Mouse (Mus musculus) kidney, postnatal 0 days (tissue): ENCODE measurements around the gene C1ql1. TPM values are rescaled to one million over a fixed set of nuclear protein-coding genes. Genes with fewer than 3 reads are reported as not detected.
"Not testable (repeated sequence)": the region's sequence is repeated elsewhere in the genome, so short reads cannot be mapped to it uniquely, and the experiment has no call there.

Experiments
- ATAC-seq: fragments of 200-750 bp; cut with Nextera tagmentation; replicated peaks from 2 replicates; pipeline ENCODE4 v1.8.0; 2017; ENCODE audit warnings: low read depth, moderate number of reproducible peaks, moderate TSS enrichment, moderate library complexity; ENCODE audit not compliant: low FRiP score
- DNase-seq: peaks from one replicate; pipeline ENCODE4 v3.0.0-alpha.2; 2016; ENCODE audit warnings: low spot score
- H3K27ac ChIP-seq: fragments of 300-500 bp; sonication (generic); 2 replicates; pipeline ENCODE4 v1.5.1; 2014; ENCODE audit warnings: mild to moderate bottlenecking
- H3K27me3 ChIP-seq: fragments of 300-500 bp; sonication (generic); 2 replicates; pipeline ENCODE4 v1.6.1; 2014; ENCODE audit warnings: low read length, mixed read lengths; ENCODE audit not compliant: insufficient read depth
- H3K36me3 ChIP-seq: fragments of 300-500 bp; sonication (generic); 2 replicates; pipeline ENCODE4 v1.6.1; 2014; ENCODE audit warnings: low read length, mixed read lengths; ENCODE audit not compliant: insufficient read depth
- H3K4me1 ChIP-seq: fragments of 300-500 bp; sonication (generic); replicated peaks from 2 replicates; pipeline ENCODE4 v1.6.1; 2014; ENCODE audit warnings: antibody characterized with exemption, low read length, mixed read lengths; ENCODE audit not compliant: insufficient read depth
- H3K4me2 ChIP-seq: fragments of 300-500 bp; sonication (generic); 2 replicates; pipeline ENCODE4 v1.6.1; 2014; ENCODE audit warnings: mild to moderate bottlenecking, low read length, moderate library complexity, mixed read lengths
- H3K4me3 ChIP-seq: fragments of 300-500 bp; sonication (generic); replicated peaks from 2 replicates; pipeline ENCODE4 v1.5.1; 2014; ENCODE audit warnings: low read depth, low read length
- H3K9ac ChIP-seq: fragments of 300-500 bp; sonication (generic); 2 replicates; pipeline ENCODE4 v1.6.1; 2014; ENCODE audit warnings: low read depth, low read length
- H3K9me3 ChIP-seq: fragments of 300-500 bp; sonication (generic); replicated peaks from 2 replicates; pipeline ENCODE4 v1.6.1; 2016; ENCODE audit warnings: low read length, inconsistent platforms, mixed read lengths
- CTCF ChIP-seq: IDR thresholded peaks from 2 replicates; pipeline ENCODE4 v1.5.1; 2016; ENCODE audit warnings: antibody characterized with exemption, low read depth, mild to moderate bottlenecking, moderate library complexity
- WGBS: fragments of 180-500 bp; shearing (Covaris S2); extraction: QIAGEN DNeasy Blood & Tissue Kit; methylation state at CpG from one replicate; pipeline ENCODE4 v1.1.7; 2014; 5-methylcytosine and 5-hydroxymethylcytosine counted together
- polyA plus RNA-seq: library from polyadenylated mRNA; unstranded; fragments of >200 nt; fragmentation: Nextera tagmentation; extraction: Ambion mirVana; gene quantifications from 2 replicates; pipeline ENCODE4 v1.2.1, GENCODE M21; 2015

Gene C1ql1
- polyA plus RNA-seq, 1 experiment from 2014 or later, result 2.3 TPM

DNA sequence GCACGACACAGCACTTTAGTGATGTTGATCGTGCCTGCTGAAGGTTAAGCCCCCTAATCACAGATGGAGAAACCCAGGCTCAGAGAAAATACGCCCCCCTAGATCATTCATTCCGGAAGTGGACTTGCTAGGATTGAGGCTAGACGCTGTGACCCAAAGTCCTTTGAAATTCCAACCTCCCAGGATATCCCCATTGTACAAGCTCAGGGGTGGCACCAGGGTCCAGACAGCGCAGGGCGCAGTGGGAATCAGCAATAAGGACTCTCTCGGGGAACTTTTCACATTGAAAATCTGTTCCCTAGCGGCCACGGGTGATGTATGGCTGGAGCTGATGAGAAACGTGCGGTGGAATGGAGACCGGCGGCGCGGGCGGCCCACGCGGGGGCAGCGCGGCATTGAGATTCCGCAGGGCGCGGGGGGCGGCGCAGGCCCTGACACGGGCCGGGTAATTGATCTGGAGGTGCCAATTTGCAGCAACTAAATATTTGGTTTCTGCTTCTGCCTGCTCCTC is 43.2 kb upstream of the C1ql1 start:
- WGBS, result 8% methylated on average over 28 of the region's 28 CpGs
- Histone ChIP-seq H3K27ac (no peak overlapping the region), H3K27me3 (peaks cover 7% of the 10 kb centered on the region; the same call in 1 of the 2 replicates), H3K4me3 (peak overlapping the region; percentile 29), H3K9ac (peak overlapping the region; percentile 39), H3K9me3 (no peaks in the 10 kb centered on the region), H3K4me1 (peaks cover 15% of the 10 kb centered on the region; the same call in 1 of the 2 replicates), H3K4me2 (peak overlapping the region; percentile 74), H3K36me3 (peaks cover 4% of the 10 kb centered on the region; the same call in 1 of the 2 replicates)
- ATAC-seq, result no peak
- TF ChIP-seq CTCF, result no peak
- peak; percentile 30 for DNase-seq

DNA sequence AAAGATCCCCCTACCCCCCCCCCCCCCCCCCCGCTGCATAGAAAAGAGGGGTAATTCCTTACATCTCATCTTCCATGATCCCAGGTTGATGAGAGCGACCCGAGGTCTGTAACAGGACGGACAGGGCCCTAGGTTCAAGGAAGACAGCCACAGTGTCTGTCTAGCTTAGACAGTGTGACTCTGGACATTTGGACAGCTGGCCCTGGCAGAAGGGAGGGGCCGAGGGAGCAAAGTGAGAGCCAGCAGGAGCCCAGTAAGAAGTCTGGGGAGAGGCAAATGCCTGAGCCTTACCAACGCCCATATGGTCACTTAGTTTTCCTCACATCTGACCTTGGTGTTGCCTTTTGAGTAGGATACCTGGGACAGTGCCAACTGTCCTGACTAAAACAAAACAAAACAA is 38.7 kb upstream of the C1ql1 start:
- Histone ChIP-seq H3K4me1 (peaks cover 8% of the 10 kb centered on the region; the same call in 1 of the 2 replicates), H3K4me2 (no peak overlapping the region), H3K9me3 (no peaks in the 10 kb centered on the region), H3K9ac (no peak overlapping the region), H3K36me3 (no peaks in the 10 kb centered on the region), H3K4me3 (no peak overlapping the region), H3K27ac (no peak overlapping the region), H3K27me3 (peaks cover 7% of the 10 kb centered on the region; the same call in 1 of the 2 replicates)
- 44% methylated on average over 6 of the region's 6 CpGs for WGBS
- TF ChIP-seq CTCF, result no peak
- no peak for ATAC-seq
- DNase-seq, result no peak

DNA sequence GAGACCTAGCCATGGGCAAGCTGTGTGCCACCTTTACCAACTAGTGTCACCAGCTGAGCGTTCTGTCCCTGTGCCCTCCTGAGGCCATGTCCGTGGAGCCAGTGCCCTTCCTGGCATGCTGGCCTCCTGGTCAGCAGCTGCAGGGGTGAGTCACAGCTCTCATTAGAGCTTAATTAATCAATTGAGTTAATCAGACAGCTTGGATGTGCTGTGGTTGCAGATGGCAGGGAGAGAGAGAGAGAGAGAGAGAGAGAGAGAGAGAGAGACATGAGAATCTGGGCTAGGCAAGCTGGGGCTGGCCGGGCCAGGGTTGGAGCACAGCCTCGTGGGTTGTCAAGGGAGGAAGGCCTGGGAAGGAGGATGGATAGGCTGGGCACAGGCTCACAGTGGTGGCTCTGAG is 38.1 kb upstream of the C1ql1 start:
- Histone ChIP-seq H3K4me1 (0 out of 2 replicates have a peak, but pooled peaks cover 2% of the 10 kb centered on the region), H3K27me3 (peaks cover 7% of the 10 kb centered on the region; the same call in 1 of the 2 replicates), H3K27ac (no peak overlapping the region), H3K4me3 (no peak overlapping the region), H3K9ac (no peak overlapping the region), H3K4me2 (no peak overlapping the region), H3K9me3 (no peaks in the 10 kb centered on the region), H3K36me3 (no peaks in the 10 kb centered on the region)
- TF ChIP-seq CTCF, result no peak
- no peak for ATAC-seq
- WGBS, result 76% methylated on average over 4 of the region's 4 CpGs
- no peak for DNase-seq

DNA sequence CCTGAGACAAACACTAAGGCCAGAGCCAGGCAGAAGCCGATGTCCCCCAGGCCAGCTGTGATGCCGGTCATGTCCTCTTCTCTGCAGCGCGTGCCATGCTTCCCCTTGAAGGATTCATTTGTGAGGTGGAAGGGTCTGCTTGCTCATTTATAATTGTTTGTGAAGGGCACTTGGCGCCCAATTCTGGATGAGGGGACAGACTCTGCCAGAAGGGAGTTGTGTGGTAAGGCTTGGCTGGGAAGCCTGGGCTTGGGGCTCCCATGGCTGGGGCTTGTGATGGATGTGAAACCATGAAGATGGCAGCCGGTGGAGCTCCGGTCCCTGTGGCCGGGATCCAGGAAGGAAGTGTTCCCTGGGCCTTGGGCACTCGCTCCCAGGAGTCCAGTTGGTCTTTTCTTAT is 37.6 kb upstream of the C1ql1 start:
- no peak overlapping the region for H3K4me3 ChIP-seq
- WGBS, result 84% methylated on average over 9 of the region's 9 CpGs
- H3K36me3 ChIP-seq, result no peaks in the 10 kb centered on the region
- DNase-seq (no peak), ATAC-seq (no peak)
- no peak overlapping the region for H3K9ac ChIP-seq
- H3K9me3 ChIP-seq, result no peaks in the 10 kb centered on the region
- no peak for TF ChIP-seq CTCF
- H3K27me3 ChIP-seq, result peaks cover 3% of the 10 kb centered on the region; the same call in 1 of the 2 replicates
- H3K4me2 ChIP-seq, result no peak overlapping the region
- no peaks in the 10 kb centered on the region for H3K4me1 ChIP-seq
- H3K27ac ChIP-seq, result no peak overlapping the region

DNA sequence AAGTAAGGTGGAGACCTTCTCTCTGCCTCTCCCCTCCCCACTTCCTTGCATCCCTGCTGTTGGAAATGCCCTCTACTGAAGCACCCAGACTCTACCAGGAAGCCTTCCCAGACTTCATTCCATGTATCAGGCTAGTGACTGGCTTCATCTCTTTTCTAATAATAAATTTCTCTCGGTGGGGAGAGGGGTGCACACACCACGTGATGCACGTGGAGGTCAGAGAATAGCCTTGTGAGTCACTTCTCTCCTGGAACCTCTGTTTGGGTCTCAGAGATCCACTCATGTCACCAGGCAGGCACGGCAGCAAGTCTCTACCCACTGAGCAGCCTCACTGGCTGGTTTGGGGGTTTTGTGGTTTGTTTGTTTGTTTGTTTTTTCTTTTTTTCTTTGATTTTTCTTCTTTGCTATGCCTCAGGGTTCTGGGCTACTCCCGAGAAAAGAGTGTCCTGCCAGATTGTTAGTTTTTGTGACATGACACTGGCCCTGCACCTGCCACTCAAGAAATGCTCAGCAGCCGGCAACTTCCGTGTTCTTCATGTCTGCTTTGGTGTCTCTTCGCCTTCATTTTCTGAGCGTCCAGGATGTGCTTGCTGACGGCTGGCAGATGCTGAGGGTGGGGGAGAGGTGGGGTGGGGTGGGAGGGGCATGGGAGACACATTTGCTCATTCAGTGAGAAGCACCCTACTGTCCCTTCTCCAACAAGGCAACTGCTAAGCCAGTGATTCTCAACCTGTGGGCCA is 34.8 kb upstream of the C1ql1 start:
- Histone ChIP-seq H3K27me3 (no peaks in the 10 kb centered on the region), H3K36me3 (no peaks in the 10 kb centered on the region), H3K27ac (no peak overlapping the region), H3K4me2 (no peak overlapping the region), H3K4me1 (no peaks in the 10 kb centered on the region), H3K4me3 (no peak overlapping the region), H3K9ac (no peak overlapping the region), H3K9me3 (no peaks in the 10 kb centered on the region)
- ATAC-seq (no peak), DNase-seq (no peak)
- WGBS, result 52% methylated on average over 10 of the region's 10 CpGs
- TF ChIP-seq CTCF, result no peak

DNA sequence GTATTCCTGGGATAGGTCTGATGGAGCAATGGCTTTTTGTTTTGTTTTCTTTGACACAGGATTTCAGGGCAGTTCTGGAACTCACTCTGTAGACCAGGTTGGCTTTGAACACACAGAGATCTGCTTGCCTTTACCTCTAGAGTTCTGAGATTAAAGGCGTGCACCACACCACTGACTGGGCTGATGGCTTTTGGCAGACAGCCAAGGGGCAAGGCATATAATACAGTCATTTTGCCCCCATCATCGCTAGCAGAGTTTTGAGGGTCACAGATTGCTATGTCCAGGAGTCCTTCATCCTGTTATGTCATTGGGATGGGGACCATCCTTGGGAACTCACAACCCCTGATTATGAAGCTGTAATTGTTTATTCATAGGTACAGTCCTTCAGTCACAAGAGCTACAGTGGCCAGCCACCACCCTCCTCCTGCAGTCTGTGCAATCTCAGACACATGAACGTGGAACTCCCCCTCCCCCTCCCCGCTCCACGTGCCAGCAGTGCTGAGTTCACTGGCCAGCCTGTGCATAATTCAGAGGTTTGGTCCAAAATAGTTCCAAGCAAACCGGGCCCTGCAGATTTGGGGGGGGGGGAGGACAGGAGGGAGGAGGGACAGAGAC is 31.7 kb upstream of the C1ql1 start:
- Histone ChIP-seq H3K4me1 (no peaks in the 10 kb centered on the region), H3K27me3 (no peaks in the 10 kb centered on the region), H3K4me2 (no peak overlapping the region), H3K4me3 (no peak overlapping the region), H3K9me3 (no peaks in the 10 kb centered on the region), H3K27ac (no peak overlapping the region), H3K36me3 (no peaks in the 10 kb centered on the region), H3K9ac (no peak overlapping the region)
- no peak for ATAC-seq
- 43% methylated on average over 6 of the region's 6 CpGs for WGBS
- no peak for TF ChIP-seq CTCF
- no peak for DNase-seq

DNA sequence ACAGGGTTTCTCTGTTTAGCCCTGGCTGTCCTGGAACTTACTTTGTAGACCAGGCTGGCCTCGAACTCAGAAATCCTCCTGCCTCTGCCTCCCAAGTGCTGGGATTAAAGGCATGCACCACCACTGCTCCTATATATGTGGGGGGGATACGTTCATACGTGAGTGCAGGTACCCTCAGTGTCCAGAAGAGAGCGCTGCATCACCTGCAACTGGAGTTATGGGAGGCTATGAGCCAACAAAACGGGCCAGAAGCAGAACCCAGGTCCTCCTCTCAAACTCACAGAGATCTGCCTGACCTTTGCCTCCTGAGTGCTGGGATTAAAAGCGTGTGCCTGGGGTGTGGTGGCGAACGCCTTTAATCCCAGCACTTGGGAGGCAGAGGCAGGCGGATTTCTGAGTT is 29.5 kb upstream of the C1ql1 start:
- 87% methylated on average over 9 of the region's 9 CpGs for WGBS
- H3K9me3 ChIP-seq, H3K9ac ChIP-seq, DNase-seq, H3K4me1 ChIP-seq, H3K4me3 ChIP-seq, ATAC-seq, H3K36me3 ChIP-seq, H3K4me2 ChIP-seq, H3K27me3 ChIP-seq, H3K27ac ChIP-seq: not testable (repeated sequence)
